Mouse (Mus musculus) cerebellum, adult 2 months (tissue): ENCODE results near the gene Efhd2.

Experiments used
- CTCF ChIP-seq: fragments of 200-500 bp; IDR thresholded peaks from 2 replicates; pipeline ENCODE4 v1.5.1; 2011; ENCODE audit warnings: low read depth, mild to moderate bottlenecking, control low read depth, low read length, moderate library complexity, borderline replicate concordance; ENCODE audit not compliant: insufficient read depth
- POLR2A ChIP-seq: fragments of 200-500 bp; IDR thresholded peaks from 2 replicates; pipeline ENCODE4 v1.6.1; 2011; ENCODE audit warnings: low read length, control low read depth, borderline replicate concordance; ENCODE audit not compliant: insufficient read depth

DNA sequence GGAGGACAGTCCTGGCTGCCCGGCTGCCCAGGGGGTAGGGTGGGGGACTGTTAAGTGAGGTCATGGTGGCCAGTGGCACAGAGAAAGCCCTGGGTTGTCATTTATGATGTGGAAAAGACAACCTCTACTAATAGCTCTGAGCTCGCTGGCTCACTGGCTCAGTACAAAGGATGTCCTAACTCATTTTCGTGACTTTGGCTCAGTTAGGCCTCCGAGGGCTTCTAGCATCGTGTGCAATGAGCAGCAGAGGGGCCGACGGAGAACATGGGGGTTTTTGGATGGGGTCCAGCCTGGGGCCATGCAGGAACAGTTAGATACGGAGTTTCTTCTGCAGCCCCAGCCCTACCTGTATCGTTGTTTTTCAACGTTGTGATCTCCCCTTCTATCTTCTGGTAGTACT is 45.7 kb upstream of the Efhd2 start:
- TF ChIP-seq CTCF (no peak), POLR2A (no peak)
